Mouse (Mus musculus): ENCODE data around the gene Mdfic. TPM values are rescaled to one million over a fixed set of nuclear protein-coding genes. Genes with fewer than 3 reads are reported as not detected.

The Mdfic gene
- polyA plus RNA-seq, 2 experiments = 0.98 to 1.9 TPM

GRCm38 (mm10) chr6:15742591-15743149 lies 22.2 kb downstream of the Mdfic start:
- TF ChIP-seq CTCF (IDR thresholded peaks at IDR 0.05; ENCODE audit: low read depth) = no peak
- TF ChIP-seq EP300 (IDR thresholded peaks at IDR 0.05; ENCODE audit: low read depth) = no peak
- DNase-seq (ENCODE audit: low read depth in 3 of 3, low spot score in 3 of 3) = no peak
- Histone ChIP-seq H3K36me3 (replicated peaks; ENCODE audit: control insufficient read depth, insufficient read depth, low read depth) (no peaks in the 10 kb centered on the region), H3K9me3 (ENCODE audit: control insufficient read depth, low read length) (no peaks in the 10 kb centered on the region), H3K27me3 (ENCODE audit: control insufficient read depth, insufficient read depth, low read length) (no peaks in the 10 kb centered on the region), H3K4me3 (ENCODE audit: insufficient read depth in 1 of 2, low read depth in 2 of 2, low read length in 2 of 2) (no peak overlapping the region), H3K4me2 (ENCODE audit: low read depth) (no peak overlapping the region), H3K27ac (no peak overlapping the region), H3K4me1 (replicated peaks; ENCODE audit: control insufficient read depth in 2 of 2, insufficient read depth in 2 of 2, low read length in 1 of 2) (peaks cover 0 to 13% of the 10 kb centered on the region in 2 experiments; a peak in 1 of 4 replicates), H3K9ac (replicated peaks) (no peak overlapping the region)
- 65% methylated on average over 6 of the region's 6 CpGs for WGBS (ENCODE audit: insufficient replicate concordance)
- ATAC-seq (ENCODE audit: insufficient read depth) = no peak

GRCm38 (mm10) chr6:15743291-15743792 lies 22.9 kb downstream of the Mdfic start:
- 55% methylated on average over 8 of the region's 8 CpGs for WGBS (ENCODE audit: insufficient replicate concordance)
- Histone ChIP-seq H3K27me3 (ENCODE audit: control insufficient read depth, insufficient read depth, low read length) (no peaks in the 10 kb centered on the region), H3K36me3 (replicated peaks; ENCODE audit: control insufficient read depth, insufficient read depth, low read depth) (no peaks in the 10 kb centered on the region), H3K4me1 (replicated peaks; ENCODE audit: control insufficient read depth in 2 of 2, insufficient read depth in 2 of 2, low read length in 1 of 2) (peaks cover 0 to 9% of the 10 kb centered on the region in 2 experiments; a peak in 1 of 4 replicates), H3K9me3 (ENCODE audit: control insufficient read depth, low read length) (no peaks in the 10 kb centered on the region), H3K27ac (no peak overlapping the region), H3K4me3 (ENCODE audit: insufficient read depth in 1 of 2, low read depth in 2 of 2, low read length in 2 of 2) (no peak overlapping the region), H3K4me2 (ENCODE audit: low read depth) (no peak overlapping the region), H3K9ac (replicated peaks) (no peak overlapping the region)
- DNase-seq (ENCODE audit: low read depth in 3 of 3, low spot score in 3 of 3) (no peak), ATAC-seq (ENCODE audit: insufficient read depth) (no peak)
- no peak for TF ChIP-seq EP300 (IDR thresholded peaks at IDR 0.05; ENCODE audit: low read depth)
- TF ChIP-seq CTCF (IDR thresholded peaks at IDR 0.05; ENCODE audit: low read depth) = no peak

GRCm38 (mm10) chr6:15743793-15744192 lies 23.3 kb downstream of the Mdfic start:
- Histone ChIP-seq H3K27me3 (ENCODE audit: control insufficient read depth, insufficient read depth, low read length) (no peaks in the 10 kb centered on the region), H3K4me1 (replicated peaks; ENCODE audit: control insufficient read depth in 2 of 2, insufficient read depth in 2 of 2, low read length in 1 of 2) (peaks cover 0 to 6% of the 10 kb centered on the region in 2 experiments; a peak in 1 of 4 replicates), H3K9ac (replicated peaks) (no peak overlapping the region), H3K36me3 (replicated peaks; ENCODE audit: control insufficient read depth, insufficient read depth, low read depth) (no peaks in the 10 kb centered on the region), H3K9me3 (ENCODE audit: control insufficient read depth, low read length) (no peaks in the 10 kb centered on the region), H3K4me2 (ENCODE audit: low read depth) (no peak overlapping the region), H3K4me3 (ENCODE audit: insufficient read depth in 1 of 2, low read depth in 2 of 2, low read length in 2 of 2) (no peak overlapping the region), H3K27ac (no peak overlapping the region)
- TF ChIP-seq CTCF (IDR thresholded peaks at IDR 0.05; ENCODE audit: low read depth) = no peak
- no peak for ATAC-seq (ENCODE audit: insufficient read depth)
- 56% methylated on average over 6 of the region's 6 CpGs for WGBS (ENCODE audit: insufficient replicate concordance)
- DNase-seq (ENCODE audit: low read depth in 3 of 3, low spot score in 3 of 3) = no peak

DNA sequence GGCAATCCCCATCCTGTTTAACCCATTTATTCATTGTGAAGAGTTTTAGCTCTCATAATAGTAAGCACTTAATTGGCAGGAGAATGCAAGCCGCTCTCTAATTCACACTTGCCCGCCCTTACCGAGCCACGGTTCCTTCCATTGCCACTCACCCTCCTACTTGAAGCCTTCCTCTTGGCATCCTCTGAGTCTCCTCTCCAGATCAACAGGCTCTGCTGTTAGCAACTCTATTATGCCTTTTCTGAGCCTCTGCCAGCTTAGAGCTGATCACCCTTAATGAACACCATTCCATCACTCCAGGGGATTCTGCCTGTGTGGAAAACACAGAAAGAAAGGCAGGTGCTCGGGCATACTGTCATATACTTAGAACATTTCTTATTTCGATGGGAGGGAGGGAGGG lies 24.9 kb downstream of the Mdfic start:
- H3K36me3 ChIP-seq (replicated peaks; ENCODE audit: control insufficient read depth, insufficient read depth, low read depth) = no peaks in the 10 kb centered on the region
- H3K9me3 ChIP-seq (ENCODE audit: control insufficient read depth, low read length) = no peaks in the 10 kb centered on the region
- H3K4me1 ChIP-seq (replicated peaks; ENCODE audit: control insufficient read depth in 2 of 2, insufficient read depth in 2 of 2, low read length in 1 of 2) = 0 out of 4 replicates have a peak, but pooled peaks cover 0 to 3% of the 10 kb centered on the region in 2 experiments
- TF ChIP-seq EP300 (IDR thresholded peaks at IDR 0.05; ENCODE audit: low read depth) = no peak
- no peak for TF ChIP-seq CTCF (IDR thresholded peaks at IDR 0.05; ENCODE audit: low read depth)
- DNase-seq (ENCODE audit: low read depth in 3 of 3, low spot score in 3 of 3) (no peak), ATAC-seq (ENCODE audit: insufficient read depth) (no peak)
- no peak overlapping the region for H3K4me3 ChIP-seq (ENCODE audit: insufficient read depth in 1 of 2, low read depth in 2 of 2, low read length in 2 of 2)
- no peak overlapping the region for H3K9ac ChIP-seq (replicated peaks)
- no peaks in the 10 kb centered on the region for H3K27me3 ChIP-seq (ENCODE audit: control insufficient read depth, insufficient read depth, low read length)
- H3K27ac ChIP-seq = no peak overlapping the region
- WGBS (ENCODE audit: insufficient replicate concordance) = 65% methylated on average over 6 of the region's 6 CpGs
- no peak overlapping the region for H3K4me2 ChIP-seq (ENCODE audit: low read depth)

- Histone ChIP-seq H3K9ac (replicated peaks) (no peak overlapping the region), H3K9me3 (ENCODE audit: control insufficient read depth, low read length) (no peaks in the 10 kb centered on the region), H3K4me1 (replicated peaks; ENCODE audit: control insufficient read depth in 2 of 2, insufficient read depth in 2 of 2, low read length in 1 of 2) (0 out of 4 replicates have a peak, but pooled peaks cover 0 to 3% of the 10 kb centered on the region in 2 experiments), H3K36me3 (replicated peaks; ENCODE audit: control insufficient read depth, insufficient read depth, low read depth) (no peaks in the 10 kb centered on the region), H3K4me3 (ENCODE audit: insufficient read depth in 1 of 2, low read depth in 2 of 2, low read length in 2 of 2) (no peak overlapping the region), H3K27ac (no peak overlapping the region), H3K4me2 (ENCODE audit: low read depth) (no peak overlapping the region), H3K27me3 (ENCODE audit: control insufficient read depth, insufficient read depth, low read length) (no peaks in the 10 kb centered on the region)
- ATAC-seq (ENCODE audit: insufficient read depth) (0 out of 2 replicates have a peak, but pooled peaks have one; percentile 26), DNase-seq (ENCODE audit: low read depth in 3 of 3, low spot score in 3 of 3) (no peak)
- TF ChIP-seq EP300 (IDR thresholded peaks at IDR 0.05; ENCODE audit: low read depth) (no peak), CTCF (IDR thresholded peaks at IDR 0.05; ENCODE audit: low read depth) (no peak)
- 53% methylated on average over 5 of the region's 5 CpGs for WGBS (ENCODE audit: insufficient replicate concordance)
Observed at GRCm38 (mm10) chr6:15745891-15746290, 25.4 kb downstream of the Mdfic start.
